22 mouse cellular contexts compared by ENCODE assay signal in genomic region chr1:78191331-78191730, GRCm38 (mm10). TPM values are rescaled to one million over a fixed set of nuclear protein-coding genes. Genes with fewer than 3 reads are reported as not detected.
DNase-seq lines count a peak whose midpoint lies in the region; ATAC-seq lines count a peak whose summit lies in the region.
"Had no signal": no experiment of that assay in that cellular context is flagged by ENCODE, and none has a peak within 500 bp of the region (broad histone marks: within the 10 kb centered on the region; RNA-seq: fewer than 3 reads in every experiment).

No protein-coding gene starts in this region.

- H3K4me3 ChIP-seq in forebrain, embryonic 10.5 days, result peak overlapping the region; percentile 56
- no peak overlapping the region for H3K4me3 ChIP-seq in forebrain, embryonic 14.5 days (ENCODE audit: low read depth, low read length)
- H3K4me3 ChIP-seq in hindbrain, embryonic 15.5 days, result peak overlapping the region; percentile 41
- H3K4me3 ChIP-seq in midbrain, embryonic 15.5 days, result peak overlapping the region; percentile 6; the same call in 1 of the 2 replicates
- H3K4me3 ChIP-seq in heart, embryonic 11.5 days (ENCODE audit: low read depth, low read length), result no peak overlapping the region
- H3K4me3 ChIP-seq: forebrain, embryonic 15.5 days; heart, adult 2 months; liver, embryonic 13.5 days; megakaryocyte, embryonic 14.5 days had no signal

- H3K27ac ChIP-seq in forebrain, embryonic 10.5 days, result peak overlapping the region; percentile 88
- no peak overlapping the region for H3K27ac ChIP-seq in forebrain, embryonic 14.5 days (ENCODE audit: low read depth, low read length)
- H3K27ac ChIP-seq in hindbrain, embryonic 15.5 days (replicated peaks), result peak overlapping the region; percentile 78
- peak overlapping the region; percentile 78; the same call in 1 of the 2 replicates for H3K27ac ChIP-seq in midbrain, embryonic 15.5 days
- H3K27ac ChIP-seq in heart, embryonic 11.5 days (ENCODE audit: low read depth, low read length), result no peak overlapping the region
- H3K27ac ChIP-seq: forebrain, embryonic 15.5 days; heart, adult 2 months; liver, embryonic 13.5 days had no signal

- H3K36me3 ChIP-seq in forebrain, embryonic 10.5 days (replicated peaks), result no peaks in the 10 kb centered on the region
- H3K36me3 ChIP-seq in forebrain, embryonic 14.5 days (ENCODE audit: control insufficient read depth, insufficient read depth, low read length), result no peaks in the 10 kb centered on the region
- H3K36me3 ChIP-seq in hindbrain, embryonic 15.5 days, result no peaks in the 10 kb centered on the region
- no peaks in the 10 kb centered on the region for H3K36me3 ChIP-seq in midbrain, embryonic 15.5 days (replicated peaks)
- H3K36me3 ChIP-seq in heart, embryonic 11.5 days (ENCODE audit: control insufficient read depth, insufficient read depth, low read length), result no peaks in the 10 kb centered on the region
- H3K36me3 ChIP-seq: forebrain, embryonic 15.5 days; liver, embryonic 13.5 days had no signal

- H3K27me3 ChIP-seq in forebrain, embryonic 10.5 days (ENCODE audit: poor library complexity, severe bottlenecking), result peaks cover 100% of the 10 kb centered on the region
- H3K27me3 ChIP-seq in forebrain, embryonic 14.5 days (replicated peaks; ENCODE audit: control insufficient read depth, insufficient read depth, low read length), result peaks cover 98% of the 10 kb centered on the region
- H3K27me3 ChIP-seq in hindbrain, embryonic 15.5 days, result peaks cover 34% of the 10 kb centered on the region
- peaks cover 36% of the 10 kb centered on the region for H3K27me3 ChIP-seq in midbrain, embryonic 15.5 days (replicated peaks)
- H3K27me3 ChIP-seq in heart, embryonic 11.5 days (ENCODE audit: control insufficient read depth, insufficient read depth, low read length), result peaks cover 94% of the 10 kb centered on the region
- H3K27me3 ChIP-seq: CH12.LX had no signal

- no peak for DNase-seq in forebrain, embryonic 10.5 days (ENCODE audit: extremely low spot score, low spot score)
- no peak for DNase-seq in forebrain, embryonic 14.5 days (ENCODE audit: low spot score)
- no peak for DNase-seq in cerebellum, adult 9-11 months
- no peak for DNase-seq in heart, postnatal 36 days
- no peak for DNase-seq in layer of hippocampus, postnatal 10 days (ENCODE audit: low spot score in 2 of 2)
- DNase-seq: adrenal gland, postnatal 14 days; cerebellum, postnatal 10 days; heart, adult 2 months; heart, postnatal 10 days; kidney, postnatal 25 days; liver, embryonic 13.5 days; lung, postnatal 10 days; thymus, adult 18-20 months had no signal

- H3K4me2 ChIP-seq in forebrain, embryonic 14.5 days (ENCODE audit: low read length), result no peak overlapping the region
- H3K4me2 ChIP-seq in hindbrain, embryonic 15.5 days, result peak overlapping the region; percentile 66
- H3K4me2 ChIP-seq in midbrain, embryonic 15.5 days, result peak overlapping the region; percentile 49
- H3K4me2 ChIP-seq in heart, embryonic 11.5 days, result no peak overlapping the region
- H3K4me2 ChIP-seq: forebrain, embryonic 15.5 days; liver, embryonic 13.5 days had no signal

- H3K9me3 ChIP-seq in forebrain, embryonic 10.5 days, result no peaks in the 10 kb centered on the region
- H3K9me3 ChIP-seq in forebrain, embryonic 14.5 days (replicated peaks; ENCODE audit: control insufficient read depth, low read length), result no peaks in the 10 kb centered on the region
- H3K9me3 ChIP-seq in hindbrain, embryonic 15.5 days, result no peaks in the 10 kb centered on the region
- H3K9me3 ChIP-seq in midbrain, embryonic 15.5 days, result no peaks in the 10 kb centered on the region
- H3K9me3 ChIP-seq in heart, embryonic 11.5 days (replicated peaks; ENCODE audit: control insufficient read depth, low read length), result no peaks in the 10 kb centered on the region
- H3K9me3 ChIP-seq: forebrain, embryonic 15.5 days; liver, embryonic 13.5 days; megakaryocyte, embryonic 14.5 days had no signal

- peaks cover 82% of the 10 kb centered on the region for H3K4me1 ChIP-seq in forebrain, embryonic 10.5 days
- H3K4me1 ChIP-seq in forebrain, embryonic 14.5 days (ENCODE audit: control insufficient read depth, insufficient read depth, low read length), result peaks cover 2% of the 10 kb centered on the region; the same call in 1 of the 2 replicates
- peaks cover 7% of the 10 kb centered on the region for H3K4me1 ChIP-seq in hindbrain, embryonic 15.5 days (replicated peaks)
- peaks cover 13% of the 10 kb centered on the region for H3K4me1 ChIP-seq in midbrain, embryonic 15.5 days
- 0 out of 2 replicates have a peak, but pooled peaks cover 2% of the 10 kb centered on the region for H3K4me1 ChIP-seq in heart, embryonic 11.5 days (ENCODE audit: control insufficient read depth, insufficient read depth, low read length)
- H3K4me1 ChIP-seq: liver, embryonic 13.5 days had no signal

- intact Hi-C loops in heart, postnatal 36 days (cut with DNase I), result no loop called here

- H3K9ac ChIP-seq in forebrain, embryonic 14.5 days (ENCODE audit: low read length), result no peak overlapping the region
- H3K9ac ChIP-seq in hindbrain, embryonic 15.5 days, result no peak overlapping the region
- H3K9ac ChIP-seq in midbrain, embryonic 15.5 days, result no peak overlapping the region
- H3K9ac ChIP-seq in heart, embryonic 11.5 days (ENCODE audit: low read depth, low read length), result no peak overlapping the region
- H3K9ac ChIP-seq: forebrain, embryonic 15.5 days; liver, embryonic 13.5 days had no signal

- WGBS in forebrain, embryonic 10.5 days, result 65% methylated on average over 1 of the region's 1 CpGs
- WGBS in forebrain, embryonic 14.5 days, result 69% methylated on average over 1 of the region's 1 CpGs
- 70% methylated on average over 1 of the region's 1 CpGs for WGBS in hindbrain, embryonic 15.5 days
- WGBS in midbrain, embryonic 15.5 days, result 72% methylated on average over 1 of the region's 1 CpGs
- WGBS in heart, embryonic 11.5 days (ENCODE audit: insufficient replicate concordance), result 32% methylated on average over 1 of the region's 1 CpGs

- no peak for ATAC-seq in forebrain, embryonic 14.5 days
- no peak for ATAC-seq in hindbrain, embryonic 15.5 days (ENCODE audit: low FRiP score, low read depth)
- ATAC-seq in midbrain, embryonic 15.5 days (replicated peaks), result no peak
- ATAC-seq in heart, embryonic 11.5 days (replicated peaks; ENCODE audit: insufficient number of reproducible peaks, low FRiP score, low TSS enrichment), result no peak
- ATAC-seq: forebrain, embryonic 15.5 days; intestine, embryonic 16.5 days had no signal

RNA-seq across cellular contexts. Expression of gene Pax3, which starts 5.6 kb away (rescaled TPM):
- 12.2 and 13.0 TPM in 2 replicates for polyA plus RNA-seq in forebrain, embryonic 10.5 days (2016; fragmentation: Nextera tagmentation; extraction: Ambion mirVana)
- polyA plus RNA-seq in forebrain, embryonic 14.5 days (2014; fragmentation: Nextera tagmentation; extraction: Ambion mirVana), result 0.24 and 0.33 TPM in 2 replicates
- polyA plus RNA-seq in hindbrain, embryonic 15.5 days (2015; fragmentation: Nextera tagmentation; extraction: Ambion mirVana), result 14.0 and 16.3 TPM in 2 replicates
- polyA plus RNA-seq in midbrain, embryonic 15.5 days (2015; fragmentation: Nextera tagmentation; extraction: Ambion mirVana), result 11.4 and 14.4 TPM in 2 replicates
- not detected for total RNA-seq in heart, postnatal 36 days (2021)
- under 1 TPM in 1 of 2 experiments, not detected in 1; 0.11 TPM for total RNA-seq in layer of hippocampus, postnatal 10 days (2021)
- 0.19 and 0.24 TPM in 2 replicates for polyA plus RNA-seq in heart, embryonic 11.5 days (2014; fragmentation: Nextera tagmentation; extraction: Ambion mirVana)
- total RNA-seq: adrenal gland, postnatal 14 days; heart, adult 2 months; layer of hippocampus, postnatal 14 days; left cerebral cortex, postnatal 25 days had no signal
- polyA plus RNA-seq: intestine, embryonic 16.5 days had no signal

Comparison
In these comparisons a context has a peak if more than half of its experiments do, and no peak if none do; other contexts are left out.
1. H3K27ac ChIP-seq: peak in forebrain, embryonic 10.5 days (single experiment), hindbrain, embryonic 15.5 days (single experiment) and midbrain, embryonic 15.5 days (single experiment); none in forebrain, embryonic 14.5 days (single experiment) and heart, embryonic 11.5 days (single experiment).
2. H3K4me3 ChIP-seq: peak in forebrain, embryonic 10.5 days (single experiment), hindbrain, embryonic 15.5 days (single experiment) and midbrain, embryonic 15.5 days (single experiment); none in forebrain, embryonic 14.5 days (single experiment) and heart, embryonic 11.5 days (single experiment).
3. H3K4me2 ChIP-seq: peak in hindbrain, embryonic 15.5 days (single experiment) and midbrain, embryonic 15.5 days (single experiment); none in forebrain, embryonic 14.5 days (single experiment) and heart, embryonic 11.5 days (single experiment).